Mouse (Mus musculus) ES-Bruce4 (cell line): Measurements from ENCODE around the gene Smim1.

Source experiments
- CTCF ChIP-seq: IDR thresholded peaks from one replicate; pipeline ENCODE4 v1.8.1; 2011; ENCODE audit warnings: low read depth, low read length
- EP300 ChIP-seq: IDR thresholded peaks from 2 replicates; pipeline ENCODE4 v1.6.1; 2011; ENCODE audit warnings: low read depth, low read length; ENCODE audit not compliant: insufficient read depth
- POLR2A ChIP-seq: IDR thresholded peaks from one replicate; pipeline ENCODE4 v1.8.1; 2011; ENCODE audit warnings: low read length; ENCODE audit not compliant: insufficient read depth

DNA sequence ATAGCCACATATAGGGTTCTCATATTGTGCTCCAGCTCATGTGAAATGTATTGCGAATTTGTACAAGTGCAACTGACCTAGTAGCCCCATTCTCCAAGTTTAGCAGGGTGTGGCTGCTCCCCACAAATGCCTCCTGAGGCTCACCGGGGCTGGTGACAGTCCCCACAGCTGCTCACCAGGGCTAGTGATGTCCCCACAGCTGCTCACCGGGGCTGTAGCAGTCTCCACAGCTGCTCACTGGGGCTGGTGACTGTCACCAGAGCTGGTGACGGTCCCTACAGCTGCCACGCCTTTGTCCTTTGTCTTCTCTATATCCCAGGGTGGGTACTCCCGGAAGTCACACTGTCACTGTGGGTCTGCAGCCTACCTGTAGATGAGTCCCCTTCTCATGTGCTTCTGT is 19.8 kb downstream of the Smim1 start:
- TF ChIP-seq EP300 (no peak), POLR2A (no peak), CTCF (no peak)
